Mouse (Mus musculus): ENCODE measurements around the gene Hoxd11. TPM values are rescaled to one million over a fixed set of nuclear protein-coding genes. Genes with fewer than 3 reads are reported as not detected.
A peak's percentile ranks its signal among the peaks of the same experiment; 100 is the strongest.

The Hoxd11 gene
- polyA plus RNA-seq, 2 experiments, result 21.4 to 40.0 TPM

- Histone ChIP-seq H3K36me3 (ENCODE audit: control insufficient read depth, insufficient read depth, low read length) (peaks cover 23% of the 10 kb centered on the region), H3K27me3 (ENCODE audit: control insufficient read depth, insufficient read depth, low read length) (peaks cover 32% of the 10 kb centered on the region), H3K27ac (replicated peaks; ENCODE audit: low read depth, low read length) (peak overlapping the region; percentile 97), H3K9me3 (ENCODE audit: control insufficient read depth, low read length) (no peaks in the 10 kb centered on the region), H3K4me1 (ENCODE audit: control insufficient read depth, insufficient read depth, low read length) (peaks cover 3% of the 10 kb centered on the region; the same call in 1 of the 2 replicates), H3K9ac (ENCODE audit: low read depth, low read length, severe bottlenecking) (peak overlapping the region; percentile 99), H3K4me2 (replicated peaks; ENCODE audit: low read depth, low read length, severe bottlenecking) (peak overlapping the region; percentile 96), H3K4me3 (replicated peaks; ENCODE audit: low read length) (peak overlapping the region; percentile 74)
- no peak for TF ChIP-seq POLR2A (IDR thresholded peaks at IDR 0.05; ENCODE audit: borderline replicate concordance, extremely low read depth, insufficient read depth, insufficient read length)
- ATAC-seq (ENCODE audit: low FRiP score, low read depth) (no peak), DNase-seq (ENCODE audit: low spot score) (no peak)
- WGBS, result 1% methylated on average over 18 of the region's 18 CpGs
Observed at GRCm38 (mm10) chr2:74683471-74683951, 4.2 kb downstream of the Hoxd11 start.

GRCm38 (mm10) chr2:74684106-74684505, 4.7 kb downstream of the Hoxd11 start:
- WGBS, result 11% methylated on average over 12 of the region's 12 CpGs
- no peak for DNase-seq (ENCODE audit: low spot score)
- Histone ChIP-seq H3K9me3 (ENCODE audit: control insufficient read depth, low read length) (no peaks in the 10 kb centered on the region), H3K4me1 (ENCODE audit: control insufficient read depth, insufficient read depth, low read length) (no peaks in the 10 kb centered on the region), H3K4me3 (replicated peaks; ENCODE audit: low read length) (peak overlapping the region; percentile 74), H3K36me3 (ENCODE audit: control insufficient read depth, insufficient read depth, low read length) (peaks cover 23% of the 10 kb centered on the region), H3K4me2 (replicated peaks; ENCODE audit: low read depth, low read length, severe bottlenecking) (peak overlapping the region; percentile 96), H3K27me3 (ENCODE audit: control insufficient read depth, insufficient read depth, low read length) (peaks cover 32% of the 10 kb centered on the region), H3K27ac (replicated peaks; ENCODE audit: low read depth, low read length) (peak overlapping the region; percentile 97), H3K9ac (ENCODE audit: low read depth, low read length, severe bottlenecking) (peak overlapping the region; percentile 99)
- ATAC-seq (ENCODE audit: low FRiP score, low read depth), result no peak
- no peak for TF ChIP-seq POLR2A (IDR thresholded peaks at IDR 0.05; ENCODE audit: borderline replicate concordance, extremely low read depth, insufficient read depth, insufficient read length)

GRCm38 (mm10) chr2:74685059-74685603, 5.8 kb downstream of the Hoxd11 start:
- DNase-seq (ENCODE audit: low spot score) (no peak), ATAC-seq (ENCODE audit: low FRiP score, low read depth) (no peak)
- Histone ChIP-seq H3K4me3 (replicated peaks; ENCODE audit: low read length) (peak overlapping the region; percentile 74), H3K36me3 (ENCODE audit: control insufficient read depth, insufficient read depth, low read length) (peaks cover 23% of the 10 kb centered on the region), H3K9ac (ENCODE audit: low read depth, low read length, severe bottlenecking) (peak overlapping the region; percentile 99), H3K4me1 (ENCODE audit: control insufficient read depth, insufficient read depth, low read length) (0 out of 2 replicates have a peak, but pooled peaks cover 3% of the 10 kb centered on the region), H3K27me3 (ENCODE audit: control insufficient read depth, insufficient read depth, low read length) (peaks cover 26% of the 10 kb centered on the region), H3K9me3 (ENCODE audit: control insufficient read depth, low read length) (no peaks in the 10 kb centered on the region), H3K27ac (replicated peaks; ENCODE audit: low read depth, low read length) (peak overlapping the region; percentile 97), H3K4me2 (replicated peaks; ENCODE audit: low read depth, low read length, severe bottlenecking) (peak overlapping the region; percentile 96)
- TF ChIP-seq POLR2A (IDR thresholded peaks at IDR 0.05; ENCODE audit: borderline replicate concordance, extremely low read depth, insufficient read depth, insufficient read length), result no peak
- 15% methylated on average over 4 of the region's 4 CpGs for WGBS

- Histone ChIP-seq H3K36me3 (ENCODE audit: control insufficient read depth, insufficient read depth, low read length) (peaks cover 23% of the 10 kb centered on the region), H3K9ac (ENCODE audit: low read depth, low read length, severe bottlenecking) (peak overlapping the region; percentile 91), H3K4me1 (ENCODE audit: control insufficient read depth, insufficient read depth, low read length) (peaks cover 6% of the 10 kb centered on the region; the same call in 1 of the 2 replicates), H3K27ac (replicated peaks; ENCODE audit: low read depth, low read length) (peak overlapping the region; percentile 88), H3K9me3 (ENCODE audit: control insufficient read depth, low read length) (no peaks in the 10 kb centered on the region), H3K27me3 (ENCODE audit: control insufficient read depth, insufficient read depth, low read length) (peaks cover 31% of the 10 kb centered on the region), H3K4me3 (replicated peaks; ENCODE audit: low read length) (peak overlapping the region; percentile 74), H3K4me2 (replicated peaks; ENCODE audit: low read depth, low read length, severe bottlenecking) (peak overlapping the region; percentile 96)
- DNase-seq (ENCODE audit: low spot score) (peak; percentile 94), ATAC-seq (ENCODE audit: low FRiP score, low read depth) (no peak)
- TF ChIP-seq POLR2A (IDR thresholded peaks at IDR 0.05; ENCODE audit: borderline replicate concordance, extremely low read depth, insufficient read depth, insufficient read length), result no peak
- 5% methylated on average over 17 of the region's 17 CpGs for WGBS
Observed at GRCm38 (mm10) chr2:74686301-74686987, 7.1 kb downstream of the Hoxd11 start.

- ATAC-seq (ENCODE audit: low FRiP score, low read depth) (no peak), DNase-seq (ENCODE audit: low spot score) (no peak)
- H3K4me2 ChIP-seq (replicated peaks; ENCODE audit: low read depth, low read length, severe bottlenecking), result peak overlapping the region; percentile 96
- H3K27me3 ChIP-seq (ENCODE audit: control insufficient read depth, insufficient read depth, low read length), result peaks cover 26% of the 10 kb centered on the region
- no peak for TF ChIP-seq POLR2A (IDR thresholded peaks at IDR 0.05; ENCODE audit: borderline replicate concordance, extremely low read depth, insufficient read depth, insufficient read length)
- WGBS, result under 1% methylated on average over 27 of the region's 27 CpGs
- H3K9ac ChIP-seq (ENCODE audit: low read depth, low read length, severe bottlenecking), result peak overlapping the region; percentile 91
- peak overlapping the region; percentile 88 for H3K27ac ChIP-seq (replicated peaks; ENCODE audit: low read depth, low read length)
- peaks cover 9% of the 10 kb centered on the region; the same call in 1 of the 2 replicates for H3K4me1 ChIP-seq (ENCODE audit: control insufficient read depth, insufficient read depth, low read length)
- no peaks in the 10 kb centered on the region for H3K9me3 ChIP-seq (ENCODE audit: control insufficient read depth, low read length)
- peak overlapping the region; percentile 74 for H3K4me3 ChIP-seq (replicated peaks; ENCODE audit: low read length)
- H3K36me3 ChIP-seq (ENCODE audit: control insufficient read depth, insufficient read depth, low read length), result peaks cover 27% of the 10 kb centered on the region
Observed at GRCm38 (mm10) chr2:74686988-74687697, 7.8 kb downstream of the Hoxd11 start.
